23 mouse cellular contexts compared by ENCODE assay signal in the genomic region with DNA sequence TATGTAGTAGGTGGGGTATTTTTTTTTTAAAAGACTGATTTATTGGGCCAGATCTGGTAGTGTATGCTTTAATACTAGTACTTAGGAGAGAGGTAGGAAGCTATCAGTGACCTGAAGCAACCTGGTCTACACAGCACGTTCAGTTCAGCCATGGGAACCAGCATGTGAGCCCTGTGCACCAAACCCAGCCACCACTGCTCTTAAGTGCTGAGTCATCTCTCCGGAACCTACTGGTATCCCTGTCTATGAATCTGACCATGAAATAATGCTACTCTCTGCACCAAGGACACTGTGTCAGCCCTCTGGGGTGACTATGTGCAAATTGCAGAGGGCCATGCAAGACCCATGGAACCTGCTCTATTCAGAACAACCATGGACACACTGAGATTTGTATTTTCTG. TPM values are rescaled to one million over a fixed set of nuclear protein-coding genes. Genes with fewer than 3 reads are reported as not detected.
DNase-seq lines count a peak whose midpoint lies in the region; ATAC-seq and TF ChIP-seq lines count a peak whose summit lies in the region.
"Had no signal": no experiment of that assay in that cellular context is flagged by ENCODE, and none has a peak within 500 bp of the region (broad histone marks: within the 10 kb centered on the region; RNA-seq: fewer than 3 reads in every experiment).

No protein-coding gene starts in this region.

- no peak for TF ChIP-seq RAD21 in CH12.LX (IDR thresholded peaks at IDR 0.05; ENCODE audit: low read depth, low read length)

- no peak for TF ChIP-seq EP300 in CH12.LX (IDR thresholded peaks at IDR 0.05; ENCODE audit: low read length)

- no peak for ATAC-seq in heart, embryonic 11.5 days (replicated peaks; ENCODE audit: insufficient number of reproducible peaks, low FRiP score, low TSS enrichment)
- ATAC-seq in kidney, postnatal 0 days (replicated peaks; ENCODE audit: low FRiP score, low read depth) = no peak
- ATAC-seq in kidney, embryonic 14.5 days (ENCODE audit: low FRiP score, low TSS enrichment) = no peak
- ATAC-seq: forebrain, postnatal 0 days; hindbrain, embryonic 16.5 days; Patski had no signal

- H3K9me3 ChIP-seq in heart, embryonic 11.5 days (replicated peaks; ENCODE audit: control insufficient read depth, low read length) = no peaks in the 10 kb centered on the region
- no peaks in the 10 kb centered on the region for H3K9me3 ChIP-seq in kidney, postnatal 0 days (replicated peaks; ENCODE audit: low read length)
- no peaks in the 10 kb centered on the region for H3K9me3 ChIP-seq in kidney, embryonic 14.5 days (ENCODE audit: control insufficient read depth, low read length)
- no peaks in the 10 kb centered on the region for H3K9me3 ChIP-seq in CH12.LX (replicated peaks; ENCODE audit: low read length)
- H3K9me3 ChIP-seq: forebrain, embryonic 12.5 days; heart, embryonic 15.5 days; limb, embryonic 10.5 days; limb, embryonic 15.5 days; liver, embryonic 13.5 days; midbrain, embryonic 12.5 days; neural tube, embryonic 13.5 days had no signal

- H3K4me1 ChIP-seq in heart, embryonic 11.5 days (ENCODE audit: control insufficient read depth, insufficient read depth, low read length) = peaks cover 36% of the 10 kb centered on the region
- H3K4me1 ChIP-seq in kidney, postnatal 0 days (replicated peaks; ENCODE audit: insufficient read depth, low read length) = peaks cover 17% of the 10 kb centered on the region; the same call in 1 of the 2 replicates
- H3K4me1 ChIP-seq in kidney, embryonic 14.5 days (ENCODE audit: control insufficient read depth, insufficient read depth, low read length) = peaks cover 27% of the 10 kb centered on the region
- H3K4me1 ChIP-seq in CH12.LX (ENCODE audit: control insufficient read depth in 1 of 2, insufficient read depth in 2 of 2) = peaks cover 8 to 22% of the 10 kb centered on the region in 2 experiments

- in situ Hi-C loops in CH12.LX (cut with MboI; ENCODE audit: low pct_ligation_motif_present, low pct_unique_long_range_greater_than_20kb, low sequenced_read_pairs) = no loop called here

- DNase-seq in heart, adult 11 months = peak; percentile 75
- DNase-seq in kidney, postnatal 0 days (ENCODE audit: low spot score) = no peak
- DNase-seq in 3T3-L1 (ENCODE audit: low read depth, low spot score) = peak; percentile 27
- DNase-seq in CH12.LX (ENCODE audit: extremely low read depth) = no peak
- no peak for DNase-seq in cerebellum, adult 9-11 months
- DNase-seq: cerebellum, adult 11 months; cerebellum, postnatal 10 days; forebrain, postnatal 0 days; kidney, adult 18-20 months; kidney, postnatal 14 days; layer of hippocampus, adult 9-11 months; liver, embryonic 13.5 days; lung, adult 18-20 months had no signal

- 74% methylated on average over 2 of the region's 2 CpGs for WGBS in heart, embryonic 11.5 days (ENCODE audit: insufficient replicate concordance)
- WGBS in kidney, postnatal 0 days = 77% methylated on average over 2 of the region's 2 CpGs
- 70% methylated on average over 2 of the region's 2 CpGs for WGBS in kidney, embryonic 14.5 days

- no peak overlapping the region for H3K27ac ChIP-seq in heart, embryonic 11.5 days (ENCODE audit: low read depth, low read length)
- H3K27ac ChIP-seq in kidney, postnatal 0 days = 0 out of 2 replicates have a peak overlapping the region, but pooled peaks have one; percentile 11
- H3K27ac ChIP-seq in kidney, embryonic 14.5 days (ENCODE audit: low read depth, low read length) = no peak overlapping the region; the same call in 1 of the 2 replicates
- no peak overlapping the region for H3K27ac ChIP-seq in CH12.LX (ENCODE audit: insufficient read depth, low read depth)
- H3K27ac ChIP-seq: heart, embryonic 15.5 days; limb, embryonic 10.5 days; liver, embryonic 13.5 days; midbrain, embryonic 12.5 days; neural tube, embryonic 13.5 days had no signal

- no peak overlapping the region for H3K9ac ChIP-seq in heart, embryonic 11.5 days (ENCODE audit: low read depth, low read length)
- no peak overlapping the region for H3K9ac ChIP-seq in kidney, postnatal 0 days (ENCODE audit: low read depth, low read length)
- H3K9ac ChIP-seq in kidney, embryonic 14.5 days (ENCODE audit: low read depth, low read length) = no peak overlapping the region
- H3K9ac ChIP-seq in CH12.LX (ENCODE audit: insufficient read depth, low read depth) = no peak overlapping the region
- H3K9ac ChIP-seq: forebrain, embryonic 12.5 days; forebrain, postnatal 0 days; heart, embryonic 15.5 days; limb, embryonic 15.5 days; liver, embryonic 13.5 days; midbrain, embryonic 12.5 days; neural tube, embryonic 13.5 days had no signal

- H3K4me3 ChIP-seq in heart, embryonic 11.5 days (ENCODE audit: low read depth, low read length) = no peak overlapping the region
- no peak overlapping the region for H3K4me3 ChIP-seq in kidney, postnatal 0 days (replicated peaks; ENCODE audit: low read depth, low read length)
- H3K4me3 ChIP-seq in kidney, embryonic 14.5 days (ENCODE audit: low read length) = no peak overlapping the region
- no peak overlapping the region for H3K4me3 ChIP-seq in CH12.LX (replicated peaks in 1 of 3; ENCODE audit: low read depth in 2 of 3, low read length in 2 of 3, poor library complexity in 1 of 3)
- H3K4me3 ChIP-seq: forebrain, embryonic 12.5 days; heart, embryonic 15.5 days; limb, embryonic 10.5 days; limb, embryonic 15.5 days; liver, embryonic 13.5 days; midbrain, embryonic 12.5 days; neural tube, embryonic 13.5 days had no signal

- H3K36me3 ChIP-seq in heart, embryonic 11.5 days (ENCODE audit: control insufficient read depth, insufficient read depth, low read length) = peaks cover 13% of the 10 kb centered on the region
- H3K36me3 ChIP-seq in kidney, postnatal 0 days (ENCODE audit: insufficient read depth, low read length) = peaks cover 42% of the 10 kb centered on the region
- H3K36me3 ChIP-seq in kidney, embryonic 14.5 days (ENCODE audit: control insufficient read depth, insufficient read depth, low read length) = peaks cover 67% of the 10 kb centered on the region
- peaks cover 9 to 47% of the 10 kb centered on the region in 2 experiments for H3K36me3 ChIP-seq in CH12.LX (replicated peaks in 1 of 2; ENCODE audit: control insufficient read depth in 1 of 2, insufficient read depth in 1 of 2, low read length in 1 of 2)

- no peak overlapping the region for H3K4me2 ChIP-seq in heart, embryonic 11.5 days
- no peak overlapping the region for H3K4me2 ChIP-seq in kidney, postnatal 0 days (ENCODE audit: low read length)
- no peak overlapping the region for H3K4me2 ChIP-seq in kidney, embryonic 14.5 days (replicated peaks; ENCODE audit: low read depth, low read length)
- H3K4me2 ChIP-seq in CH12.LX (ENCODE audit: insufficient read depth, low read depth, poor library complexity, severe bottlenecking) = no peak overlapping the region
- H3K4me2 ChIP-seq: forebrain, embryonic 12.5 days; heart, embryonic 15.5 days; limb, embryonic 15.5 days; liver, embryonic 13.5 days; midbrain, embryonic 12.5 days; neural tube, embryonic 13.5 days had no signal

- TF ChIP-seq POLR2A in CH12.LX (IDR thresholded peaks at IDR 0.05; ENCODE audit: low read depth, low read length) = no peak

- no peak for TF ChIP-seq CTCF in kidney, postnatal 0 days (IDR thresholded peaks at IDR 0.05; ENCODE audit: low read depth)
- TF ChIP-seq CTCF in CH12.LX (conservative IDR thresholded peaks at IDR 0.05 in 1 of 2, IDR thresholded peaks at IDR 0.05 in 1 of 2; ENCODE audit: low read depth in 2 of 2, low read length in 2 of 2) = no peak

- H3K27me3 ChIP-seq in heart, embryonic 11.5 days (ENCODE audit: control insufficient read depth, insufficient read depth, low read length) = no peaks in the 10 kb centered on the region
- H3K27me3 ChIP-seq in kidney, postnatal 0 days (ENCODE audit: insufficient read depth, low read length) = no peaks in the 10 kb centered on the region
- H3K27me3 ChIP-seq in kidney, embryonic 14.5 days (ENCODE audit: control insufficient read depth, insufficient read depth, low read length) = no peaks in the 10 kb centered on the region
- no peaks in the 10 kb centered on the region for H3K27me3 ChIP-seq in CH12.LX (replicated peaks)
- H3K27me3 ChIP-seq: forebrain, embryonic 12.5 days; heart, embryonic 15.5 days; limb, embryonic 15.5 days; liver, embryonic 13.5 days; midbrain, embryonic 12.5 days; neural tube, embryonic 13.5 days; Patski had no signal

- no peaks in the 10 kb centered on the region for H3K79me2 ChIP-seq in CH12.LX (replicated peaks; ENCODE audit: control insufficient read depth, extremely low read depth, insufficient read depth, poor library complexity, severe bottlenecking)

- dilution Hi-C loops in CH12.LX (cut with MboI; ENCODE audit: extremely low pct_ligation_motif_present, extremely low pct_unique_long_range_greater_than_20kb, low sequenced_read_pairs) = no loop called here

TF ChIP-seq in CH12.LX, 34 proteins besides CTCF, POLR2A, EP300 and RAD21:
- peak; percentile 40; the same call in 1 of the 2 replicates for TF ChIP-seq MAFK (IDR thresholded peaks at IDR 0.05; ENCODE audit: insufficient replicate concordance, low read length)
- no peak for TF ChIP-seq JUN (IDR thresholded peaks at IDR 0.05; ENCODE audit: insufficient read depth, low read depth, low read length)
TF ChIP-seq in CH12.LX: peak in this region for 1.

RNA-seq across cellular contexts. Expression of gene Csrnp2, which starts 8.2 kb away (rescaled TPM):
- polyA plus RNA-seq in heart, embryonic 11.5 days (2014; fragmentation: Nextera tagmentation; extraction: Ambion mirVana) = 9.4 and 10.2 TPM in 2 replicates
- 10.4 and 10.9 TPM in 2 replicates for polyA plus RNA-seq in kidney, postnatal 0 days (2015; fragmentation: Nextera tagmentation; extraction: Ambion mirVana)
- 14.5 and 18.6 TPM in 2 replicates for polyA plus RNA-seq in kidney, embryonic 14.5 days (2014; fragmentation: Nextera tagmentation; extraction: Ambion mirVana)
- total RNA-seq in CH12.LX (2012; rRNA removed) = 3.5 TPM in 2 replicates
- 2.3 and 2.4 TPM in 2 replicates for total RNA-seq in CH12.LX (2014; rRNA removed)
- 2.0 and 2.3 TPM in 2 replicates for polyA plus RNA-seq in CH12.LX (2012; ENCODE audit: insufficient read length, low read depth)

RNA-seq across cellular contexts. Expression of gene Letmd1, which starts 18.2 kb away (rescaled TPM):
- 19.0 and 19.3 TPM in 2 replicates for polyA plus RNA-seq in heart, embryonic 11.5 days (2014; fragmentation: Nextera tagmentation; extraction: Ambion mirVana)
- 21.3 and 22.4 TPM in 2 replicates for polyA plus RNA-seq in kidney, postnatal 0 days (2015; fragmentation: Nextera tagmentation; extraction: Ambion mirVana)
- 19.2 and 25.4 TPM in 2 replicates for polyA plus RNA-seq in kidney, embryonic 14.5 days (2014; fragmentation: Nextera tagmentation; extraction: Ambion mirVana)
- total RNA-seq in CH12.LX (2012; rRNA removed) (30.3 and 39.0 TPM in 2 replicates), CH12.LX (2014; rRNA removed) (28.5 and 31.4 TPM in 2 replicates)
- 44.0 and 51.3 TPM in 2 replicates for polyA plus RNA-seq in CH12.LX (2012; ENCODE audit: insufficient read length, low read depth)

Comparison
In these comparisons a context has a peak if more than half of its experiments do, and no peak if none do; other contexts are left out.
1. DNase-seq: peak in heart, adult 11 months (single experiment) and 3T3-L1 (single experiment); none in kidney, postnatal 0 days (single experiment), CH12.LX (single experiment) and cerebellum, adult 9-11 months (single experiment).